Mouse (Mus musculus) liver, adult 2 months (tissue): ENCODE measurements at regions not wholly inside any gene's neighbourhood (a gene's known extent, or its start where the extent isn't known, plus 50 kb on each side); places are given as distances from the start of the nearest gene placed in this dataset.

Source experiments
- DNase-seq: peaks from one replicate; pipeline ENCODE4 v3.0.0-alpha.2; 2011; ENCODE audit warnings: low read depth, low spot score; ENCODE audit errors: extremely low read depth
- H3K27ac ChIP-seq: fragments of 200-500 bp; replicated peaks from 2 replicates; pipeline ENCODE4 v1.5.1; 2012; ENCODE audit warnings: low read depth, mild to moderate bottlenecking, control low read depth, inconsistent platforms, low read length; ENCODE audit not compliant: insufficient read depth
- H3K27me3 ChIP-seq: fragments of 200-500 bp; 2 replicates; pipeline ENCODE4 v1.6.1; 2012; ENCODE audit warnings: mild to moderate bottlenecking, moderate library complexity, low read length, inconsistent platforms; ENCODE audit not compliant: control insufficient read depth, insufficient read depth
- H3K36me3 ChIP-seq: fragments of 200-500 bp; 2 replicates; pipeline ENCODE4 v1.6.1; 2012; ENCODE audit warnings: low read length, inconsistent platforms; ENCODE audit not compliant: control insufficient read depth, insufficient read depth
- H3K4me1 ChIP-seq: fragments of 200-500 bp; 2 replicates; pipeline ENCODE4 v1.6.1; 2011; ENCODE audit warnings: low read length; ENCODE audit not compliant: control insufficient read depth, insufficient read depth
- H3K4me3 ChIP-seq: fragments of 200-500 bp; 2 replicates; pipeline ENCODE4 v1.5.1; 2011; ENCODE audit warnings: low read depth, mild to moderate bottlenecking, control low read depth, low read length, moderate library complexity; ENCODE audit not compliant: insufficient read depth
- H3K79me2 ChIP-seq: fragments of 200-500 bp; 2 replicates; pipeline ENCODE4 v1.6.1; 2012; ENCODE audit warnings: inconsistent platforms, mild to moderate bottlenecking, low read length, moderate library complexity; ENCODE audit not compliant: control insufficient read depth, insufficient read depth
- H3K9ac ChIP-seq: fragments of 200-500 bp; 2 replicates; pipeline ENCODE4 v1.6.1; 2012; ENCODE audit warnings: low read depth, mild to moderate bottlenecking, control low read depth, inconsistent platforms, low read length
- CTCF ChIP-seq: fragments of 200-500 bp; IDR thresholded peaks from 2 replicates; pipeline ENCODE4 v1.5.1; 2011; ENCODE audit warnings: low read depth, low read length, control low read depth
- POLR2A ChIP-seq: fragments of 200-500 bp; IDR thresholded peaks from 2 replicates; pipeline ENCODE4 v1.6.1; 2011; ENCODE audit warnings: low read length, control low read depth; ENCODE audit not compliant: insufficient read depth; ENCODE audit errors: extremely low read depth
- WGBS: fragments of 180-500 bp; shearing (Covaris S2); methylation state at CpG from one replicate; pipeline ENCODE4 v1.1.7; 2018; 5-methylcytosine and 5-hydroxymethylcytosine counted together

DNA sequence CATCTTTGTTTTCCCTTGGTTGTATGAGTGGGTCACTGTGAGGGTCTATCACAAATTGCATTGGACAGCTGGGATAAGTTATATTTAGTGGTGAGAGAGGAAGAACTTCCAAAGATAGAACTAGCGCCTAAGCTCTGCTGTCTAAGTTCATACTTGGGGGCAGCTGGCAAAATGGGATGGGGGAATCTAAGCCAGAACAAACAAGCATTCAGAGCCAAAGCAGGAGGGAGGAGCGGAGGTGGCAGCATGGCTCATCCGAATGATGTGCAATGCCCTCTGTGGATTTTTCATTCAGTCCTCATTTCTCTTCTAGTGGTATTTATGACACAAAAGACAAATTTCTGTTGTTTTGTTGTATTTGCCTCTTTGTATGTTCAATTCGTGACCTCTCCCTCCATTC is 144.5 kb upstream of the Adra1d start:
- H3K4me1 ChIP-seq, result no peaks in the 10 kb centered on the region
- no peaks in the 10 kb centered on the region for H3K79me2 ChIP-seq
- TF ChIP-seq CTCF, result no peak
- no peak for TF ChIP-seq POLR2A
- no peak overlapping the region for H3K9ac ChIP-seq
- no peak overlapping the region for H3K27ac ChIP-seq
- no peaks in the 10 kb centered on the region for H3K36me3 ChIP-seq
- WGBS, result 76% methylated on average over 4 of the region's 4 CpGs
- no peaks in the 10 kb centered on the region for H3K27me3 ChIP-seq
- no peak overlapping the region for H3K4me3 ChIP-seq
- DNase-seq, result no peak

DNA sequence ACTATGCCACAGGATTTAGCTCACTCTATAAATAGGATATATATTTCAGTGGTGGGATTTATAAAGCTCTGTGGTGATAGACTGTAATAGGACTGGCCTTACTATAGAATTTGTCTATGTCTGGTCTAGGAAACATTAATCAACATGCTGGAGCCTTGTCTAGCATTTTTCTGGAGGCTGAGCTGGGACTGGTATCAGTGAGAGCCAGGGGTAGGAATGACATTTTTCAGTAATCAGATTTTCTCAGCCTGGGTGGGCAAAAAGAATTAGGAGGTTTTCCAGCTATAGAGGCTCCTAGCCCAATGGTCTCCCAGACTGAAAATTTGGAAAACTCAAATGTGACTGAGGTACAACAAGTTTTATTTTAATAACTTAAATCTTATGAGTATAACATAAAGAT is 142.3 kb upstream of the Adra1d start:
- Histone ChIP-seq H3K27me3 (no peaks in the 10 kb centered on the region), H3K9ac (no peak overlapping the region), H3K27ac (no peak overlapping the region), H3K4me3 (no peak overlapping the region), H3K36me3 (no peaks in the 10 kb centered on the region), H3K4me1 (no peaks in the 10 kb centered on the region), H3K79me2 (no peaks in the 10 kb centered on the region)
- DNase-seq, result no peak
- TF ChIP-seq CTCF (no peak), POLR2A (no peak)

DNA sequence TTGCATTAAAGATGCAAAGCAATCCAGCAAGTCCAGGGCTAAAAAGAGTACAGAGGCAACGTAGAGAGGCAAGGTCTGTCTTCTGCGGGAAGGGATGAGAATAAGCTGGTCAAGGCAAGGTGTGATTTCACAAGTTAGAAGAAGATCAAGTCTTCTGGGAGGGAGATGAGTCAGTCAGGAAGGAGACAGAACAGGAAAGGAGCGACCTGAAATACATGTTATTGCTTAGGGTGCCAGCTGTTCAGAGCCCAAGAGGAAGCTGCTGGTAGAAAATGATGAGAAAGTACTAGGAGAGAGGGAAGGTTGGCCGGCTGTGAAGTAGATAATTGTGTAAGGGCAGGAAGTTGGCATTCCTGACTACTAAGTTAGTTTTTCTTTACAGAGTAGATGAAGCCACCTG is 140.1 kb upstream of the Adra1d start:
- H3K27ac ChIP-seq, result no peak overlapping the region
- no peaks in the 10 kb centered on the region for H3K36me3 ChIP-seq
- H3K79me2 ChIP-seq, result no peaks in the 10 kb centered on the region
- no peak overlapping the region for H3K9ac ChIP-seq
- no peak overlapping the region for H3K4me3 ChIP-seq
- DNase-seq, result no peak
- H3K27me3 ChIP-seq, result no peaks in the 10 kb centered on the region
- WGBS, result 74% methylated on average over 4 of the region's 4 CpGs
- no peak for TF ChIP-seq POLR2A
- no peak for TF ChIP-seq CTCF
- no peaks in the 10 kb centered on the region for H3K4me1 ChIP-seq

DNA sequence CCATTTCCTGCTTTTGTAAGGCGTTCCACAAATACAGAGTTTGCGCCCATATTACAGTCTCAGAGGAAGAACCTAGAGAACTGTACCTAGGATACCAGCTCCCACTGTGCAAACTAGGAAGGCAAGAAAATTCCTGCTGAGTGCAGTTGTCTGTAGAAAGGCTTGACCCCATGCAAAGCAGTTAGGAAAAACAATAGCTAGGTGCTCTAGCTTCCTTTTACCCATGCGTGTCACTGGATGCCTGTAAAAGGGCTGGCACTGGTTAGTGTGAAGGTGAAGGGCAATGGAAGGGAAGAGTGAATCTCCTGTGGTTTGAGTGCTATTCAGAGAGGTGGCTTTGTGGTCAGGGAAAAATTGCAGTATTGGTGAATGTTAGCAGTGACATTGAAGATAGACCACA is 137.7 kb upstream of the Adra1d start:
- Histone ChIP-seq H3K9ac (no peak overlapping the region), H3K79me2 (no peaks in the 10 kb centered on the region), H3K36me3 (no peaks in the 10 kb centered on the region), H3K27ac (no peak overlapping the region), H3K4me3 (no peak overlapping the region), H3K27me3 (no peaks in the 10 kb centered on the region), H3K4me1 (no peaks in the 10 kb centered on the region)
- TF ChIP-seq CTCF (no peak), POLR2A (no peak)
- no peak for DNase-seq
- 78% methylated on average over 3 of the region's 3 CpGs for WGBS

DNA sequence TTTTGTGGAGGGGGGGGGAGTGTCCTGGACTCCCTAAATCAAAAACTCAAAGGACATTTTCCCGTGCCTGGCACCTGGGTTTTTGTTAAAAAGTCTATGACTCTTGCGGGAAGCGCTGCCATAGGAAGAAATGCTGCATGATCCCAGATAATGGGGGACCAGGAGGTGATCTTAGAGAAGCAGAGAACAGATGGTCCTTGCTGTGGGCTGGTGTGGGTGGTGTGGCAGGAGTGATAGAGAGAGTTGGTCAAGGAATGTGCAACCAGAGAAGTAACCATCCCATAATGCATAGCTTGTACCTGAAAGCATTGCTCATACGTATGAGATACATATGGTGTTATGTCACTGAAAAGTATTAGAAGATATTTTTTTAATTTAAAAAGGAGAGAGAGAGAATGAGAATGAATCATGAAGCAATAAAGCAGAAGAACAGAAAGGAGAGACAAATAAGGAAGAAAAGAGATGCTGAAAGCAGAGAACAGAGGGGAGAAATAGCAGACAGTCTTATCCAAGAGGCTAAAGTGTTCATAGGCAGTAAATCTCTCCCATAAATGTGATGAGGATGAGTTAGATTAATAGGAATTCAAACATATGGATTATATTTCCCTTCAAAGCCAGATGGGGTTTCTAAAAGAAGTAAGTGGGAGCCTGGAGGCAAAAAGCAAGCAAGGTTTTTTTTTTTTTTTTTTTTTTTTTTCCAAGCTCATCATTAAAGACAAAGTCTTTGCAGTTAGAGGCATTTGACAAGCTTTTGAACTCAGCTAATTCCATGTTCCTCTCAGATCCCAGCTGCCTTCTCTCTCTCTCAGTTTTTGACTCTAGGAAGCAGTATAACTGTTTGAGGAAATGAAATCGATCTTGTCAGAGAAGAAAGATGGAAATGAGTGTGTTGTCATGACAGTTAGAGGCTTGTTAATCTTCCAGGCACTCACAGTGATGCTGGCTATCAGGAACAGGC is 136.2 kb upstream of the Adra1d start:
- DNase-seq, result no peak
- 78% methylated on average over 5 of the region's 5 CpGs for WGBS
- TF ChIP-seq CTCF, result no peak
- TF ChIP-seq POLR2A, result no peak

DNA sequence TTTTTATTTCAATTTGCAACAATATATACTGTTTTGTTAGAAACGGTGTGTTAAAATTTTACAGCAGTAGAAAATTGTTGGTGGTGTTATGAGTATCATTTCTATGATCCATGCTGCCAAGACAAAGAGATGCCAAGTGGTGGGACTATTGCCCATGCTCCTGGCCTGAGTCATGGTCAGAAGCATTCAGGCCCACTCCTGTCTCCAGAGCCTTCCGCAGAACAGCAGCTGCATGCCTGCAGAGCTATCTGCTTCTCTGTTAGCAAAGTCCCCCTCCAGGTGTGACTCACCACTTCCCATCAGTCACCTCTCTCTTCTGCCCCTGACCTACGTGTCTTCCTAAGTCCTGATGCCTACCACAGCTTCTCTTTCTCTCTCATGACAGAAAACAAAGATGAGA is 134.2 kb upstream of the Adra1d start:
- Histone ChIP-seq H3K36me3 (no peaks in the 10 kb centered on the region), H3K4me1 (no peaks in the 10 kb centered on the region), H3K27me3 (no peaks in the 10 kb centered on the region), H3K79me2 (no peaks in the 10 kb centered on the region), H3K4me3 (no peak overlapping the region), H3K27ac (no peak overlapping the region), H3K9ac (no peak overlapping the region)
- TF ChIP-seq CTCF, result no peak
- no peak for TF ChIP-seq POLR2A
- WGBS, result 71% methylated on average over 3 of the region's 3 CpGs
- DNase-seq, result no peak

More for the DNA sequence above, 136.2 kb upstream of the Adra1d start:
- Histone ChIP-seq H3K9ac (no peak overlapping the region), H3K79me2 (no peaks in the 10 kb centered on the region), H3K4me1 (no peaks in the 10 kb centered on the region), H3K4me3 (no peak overlapping the region), H3K36me3 (no peaks in the 10 kb centered on the region), H3K27me3 (no peaks in the 10 kb centered on the region), H3K27ac (no peak overlapping the region)
